Mouse (Mus musculus) C2C12 (cell line): ENCODE measurements at regions not wholly inside any gene's neighbourhood (a gene's known extent, or its start where the extent isn't known, plus 50 kb on each side); places are given as distances from the start of the nearest gene placed in this dataset.
"Not testable (repeated sequence)": the region's sequence is repeated elsewhere in the genome, so short reads cannot be mapped to it uniquely, and the experiment has no call there.

ENCODE experiments used
- CEBPB ChIP-seq: IDR thresholded peaks from one replicate; pipeline ENCODE4 v1.6.1; 2011; ENCODE audit warnings: low read depth, mild to moderate bottlenecking, control low read depth, moderate library complexity
- CTCF ChIP-seq: IDR thresholded peaks from one replicate; pipeline ENCODE4 v1.5.1; 2011; ENCODE audit not compliant: control insufficient read depth, insufficient read depth, insufficient read length
- MYOD1 ChIP-seq: IDR thresholded peaks from one replicate; pipeline ENCODE4 v1.6.1; 2011; ENCODE audit warnings: low read depth; ENCODE audit not compliant: control insufficient read depth, insufficient read length
- USF1 ChIP-seq: IDR thresholded peaks from one replicate; pipeline ENCODE4 v1.6.1; 2011; ENCODE audit warnings: low read depth, mild to moderate bottlenecking, control low read depth, moderate library complexity

DNA sequence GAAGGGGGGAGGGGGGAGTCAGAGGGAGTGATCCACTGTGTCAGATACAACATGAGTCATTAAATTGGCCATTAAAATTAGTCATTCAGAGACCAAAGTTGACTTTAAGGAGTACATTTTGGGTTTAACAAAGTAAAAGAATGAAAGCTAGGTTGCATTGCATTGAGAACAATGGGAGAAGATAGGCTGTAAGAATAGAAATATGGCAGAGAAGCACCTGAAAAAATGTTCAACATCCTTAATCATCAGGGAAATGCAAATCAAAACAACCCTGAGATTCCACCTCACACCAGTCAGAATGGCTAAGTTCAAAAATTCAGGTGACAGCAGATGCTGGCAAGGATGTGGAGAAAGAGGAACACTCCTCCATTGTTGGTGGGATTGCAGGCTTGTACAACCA lies 202.0 kb upstream of the Zpld1 start:
- TF ChIP-seq USF1, CTCF, CEBPB, MYOD1: not testable (repeated sequence)
